ENCODE assay signal across 33 mouse cellular contexts in genomic region chr3:86558976-86559375, GRCm38 (mm10). TPM values are rescaled to one million over a fixed set of nuclear protein-coding genes. Genes with fewer than 3 reads are reported as not detected.
DNase-seq lines count a peak whose midpoint lies in the region; ATAC-seq and TF ChIP-seq lines count a peak whose summit lies in the region.
"Had no signal": no experiment of that assay in that cellular context is flagged by ENCODE, and none has a peak within 500 bp of the region (broad histone marks: within the 10 kb centered on the region; RNA-seq: fewer than 3 reads in every experiment).

No protein-coding gene starts in this region.

- no peak for TF ChIP-seq CTCF in brain, embryonic 14.5 days (IDR thresholded peaks at IDR 0.05; ENCODE audit: borderline replicate concordance, extremely low read depth, insufficient read depth, insufficient read length)

- DNase-seq in midbrain, embryonic 14.5 days, result no peak
- DNase-seq in brain, embryonic 14.5 days (ENCODE audit: low read depth), result peak; percentile 37
- DNase-seq in retina, postnatal 1 day, result peak; percentile 74
- no peak for DNase-seq in heart, postnatal 25 days (ENCODE audit: low spot score)
- no peak for DNase-seq in adrenal gland, postnatal 36 days
- DNase-seq: adrenal gland, postnatal 10 days; cerebellum, adult 11-12 months; cerebellum, adult 8-10 months; cerebellum, postnatal 10 days; cerebellum, postnatal 36 days; embryo, embryonic 11 days; gastrocnemius, postnatal 10 days; gastrocnemius, postnatal 36 days; heart, adult 2 months; heart, postnatal 14 days; kidney, adult 11 months; kidney, adult 8-10 months had no signal

- no peak for ATAC-seq in hindbrain, embryonic 12.5 days (ENCODE audit: low FRiP score)
- no peak for ATAC-seq in hindbrain, embryonic 16.5 days
- no peak for ATAC-seq in midbrain, embryonic 13.5 days
- ATAC-seq in midbrain, embryonic 14.5 days (ENCODE audit: low FRiP score, low TSS enrichment), result no peak
- ATAC-seq: CD4-positive, CD25-positive, alpha-beta regulatory T cell, adult 4 months; forebrain, embryonic 16.5 days; intestine, embryonic 15.5 days; Patski had no signal

- peak overlapping the region; percentile 73; the same call in 1 of the 2 replicates for H3K27ac ChIP-seq in hindbrain, embryonic 12.5 days
- H3K27ac ChIP-seq in hindbrain, embryonic 16.5 days (ENCODE audit: low read depth, low read length), result no peak overlapping the region
- H3K27ac ChIP-seq in midbrain, embryonic 13.5 days, result peak overlapping the region; percentile 51; the same call in 1 of the 2 replicates
- H3K27ac ChIP-seq in midbrain, embryonic 14.5 days (replicated peaks; ENCODE audit: low read depth, low read length), result no peak overlapping the region
- H3K27ac ChIP-seq: embryonic facial prominence, embryonic 10.5 days; embryonic facial prominence, embryonic 13.5 days; forebrain, embryonic 12.5 days; heart, adult 2 months; heart, embryonic 10.5 days; heart, embryonic 13.5 days had no signal

- no peaks in the 10 kb centered on the region for H3K36me3 ChIP-seq in hindbrain, embryonic 12.5 days
- no peaks in the 10 kb centered on the region for H3K36me3 ChIP-seq in hindbrain, embryonic 16.5 days (ENCODE audit: control insufficient read depth, insufficient read depth, low read length)
- no peaks in the 10 kb centered on the region for H3K36me3 ChIP-seq in midbrain, embryonic 13.5 days
- no peaks in the 10 kb centered on the region for H3K36me3 ChIP-seq in midbrain, embryonic 14.5 days (ENCODE audit: control insufficient read depth, insufficient read depth, low read length)
- H3K36me3 ChIP-seq: embryonic facial prominence, embryonic 10.5 days; embryonic facial prominence, embryonic 13.5 days; forebrain, embryonic 12.5 days; heart, embryonic 10.5 days; heart, embryonic 13.5 days; intestine, embryonic 15.5 days had no signal

- no peaks in the 10 kb centered on the region for H3K9me3 ChIP-seq in hindbrain, embryonic 12.5 days (replicated peaks)
- no peaks in the 10 kb centered on the region for H3K9me3 ChIP-seq in hindbrain, embryonic 16.5 days (ENCODE audit: control insufficient read depth, low read length)
- H3K9me3 ChIP-seq in midbrain, embryonic 13.5 days, result no peaks in the 10 kb centered on the region
- no peaks in the 10 kb centered on the region for H3K9me3 ChIP-seq in midbrain, embryonic 14.5 days (ENCODE audit: control insufficient read depth, low read length)
- H3K9me3 ChIP-seq: embryonic facial prominence, embryonic 10.5 days; embryonic facial prominence, embryonic 13.5 days; forebrain, embryonic 12.5 days; heart, embryonic 10.5 days; heart, embryonic 13.5 days; intestine, embryonic 15.5 days had no signal

- WGBS in hindbrain, embryonic 12.5 days, result 32% methylated on average over 1 of the region's 1 CpGs
- WGBS in hindbrain, embryonic 16.5 days, result 16% methylated on average over 1 of the region's 1 CpGs
- 17% methylated on average over 1 of the region's 1 CpGs for WGBS in midbrain, embryonic 13.5 days
- 13% methylated on average over 1 of the region's 1 CpGs for WGBS in midbrain, embryonic 14.5 days

- intact Hi-C loops in heart, postnatal 25 days (cut with DNase I), result no loop called here

- H3K4me2 ChIP-seq in hindbrain, embryonic 12.5 days (replicated peaks), result no peak overlapping the region
- H3K4me2 ChIP-seq in hindbrain, embryonic 16.5 days (ENCODE audit: low read length), result no peak overlapping the region
- no peak overlapping the region for H3K4me2 ChIP-seq in midbrain, embryonic 13.5 days (replicated peaks)
- H3K4me2 ChIP-seq in midbrain, embryonic 14.5 days (ENCODE audit: low read length), result no peak overlapping the region
- H3K4me2 ChIP-seq: embryonic facial prominence, embryonic 13.5 days; forebrain, embryonic 12.5 days; heart, embryonic 13.5 days; intestine, embryonic 15.5 days had no signal

- H3K4me3 ChIP-seq in hindbrain, embryonic 12.5 days, result no peak overlapping the region
- H3K4me3 ChIP-seq in hindbrain, embryonic 16.5 days (ENCODE audit: low read length), result no peak overlapping the region
- H3K4me3 ChIP-seq in midbrain, embryonic 13.5 days (replicated peaks), result no peak overlapping the region
- no peak overlapping the region for H3K4me3 ChIP-seq in midbrain, embryonic 14.5 days (replicated peaks; ENCODE audit: low read depth, low read length)
- H3K4me3 ChIP-seq: embryonic facial prominence, embryonic 10.5 days; embryonic facial prominence, embryonic 13.5 days; erythroblast, embryonic 14.5 days; forebrain, embryonic 12.5 days; heart, adult 2 months; heart, embryonic 10.5 days; heart, embryonic 13.5 days; intestine, embryonic 15.5 days had no signal

- no peak overlapping the region for H3K9ac ChIP-seq in hindbrain, embryonic 12.5 days
- no peak overlapping the region for H3K9ac ChIP-seq in hindbrain, embryonic 16.5 days (ENCODE audit: low read depth, low read length)
- H3K9ac ChIP-seq in midbrain, embryonic 13.5 days (replicated peaks), result no peak overlapping the region
- H3K9ac ChIP-seq in midbrain, embryonic 14.5 days (replicated peaks; ENCODE audit: low read length), result no peak overlapping the region
- H3K9ac ChIP-seq: embryonic facial prominence, embryonic 13.5 days; forebrain, embryonic 12.5 days; heart, embryonic 13.5 days; intestine, embryonic 15.5 days had no signal

- TF ChIP-seq POLR2A in brain, embryonic 14.5 days (IDR thresholded peaks at IDR 0.05; ENCODE audit: borderline replicate concordance, extremely low read depth, insufficient read depth, insufficient read length, poor library complexity, severe bottlenecking), result no peak

- no peaks in the 10 kb centered on the region for H3K27me3 ChIP-seq in hindbrain, embryonic 12.5 days
- no peaks in the 10 kb centered on the region for H3K27me3 ChIP-seq in hindbrain, embryonic 16.5 days (replicated peaks; ENCODE audit: control insufficient read depth, insufficient read depth, low read length)
- peaks cover 31% of the 10 kb centered on the region for H3K27me3 ChIP-seq in midbrain, embryonic 13.5 days
- 0 out of 2 replicates have a peak, but pooled peaks cover 3% of the 10 kb centered on the region for H3K27me3 ChIP-seq in midbrain, embryonic 14.5 days (ENCODE audit: control insufficient read depth, insufficient read depth, low read length)
- H3K27me3 ChIP-seq: embryonic facial prominence, embryonic 13.5 days; heart, embryonic 13.5 days; intestine, embryonic 15.5 days; Patski had no signal

- peaks cover 3% of the 10 kb centered on the region for H3K4me1 ChIP-seq in hindbrain, embryonic 12.5 days
- peaks cover 3% of the 10 kb centered on the region; the same call in 1 of the 2 replicates for H3K4me1 ChIP-seq in hindbrain, embryonic 16.5 days (ENCODE audit: control insufficient read depth, insufficient read depth, low read depth, low read length)
- H3K4me1 ChIP-seq in midbrain, embryonic 13.5 days (replicated peaks), result peaks cover 28% of the 10 kb centered on the region
- H3K4me1 ChIP-seq in midbrain, embryonic 14.5 days (ENCODE audit: control insufficient read depth, insufficient read depth, low read length), result peaks cover 24% of the 10 kb centered on the region

RNA-seq across cellular contexts. Expression of gene Mab21l2, which starts 10.5 kb away (rescaled TPM):
- 222 and 302 TPM in 2 replicates for polyA plus RNA-seq in hindbrain, embryonic 12.5 days (2016; fragmentation: Nextera tagmentation; extraction: Ambion mirVana)
- 190 and 200 TPM in 2 replicates for polyA plus RNA-seq in hindbrain, embryonic 16.5 days (2015; fragmentation: Nextera tagmentation; extraction: Ambion mirVana)
- 89.1 and 122 TPM in 2 replicates for polyA plus RNA-seq in midbrain, embryonic 13.5 days (2015; fragmentation: Nextera tagmentation; extraction: Ambion mirVana)
- 88.5 and 106 TPM in 2 replicates for polyA plus RNA-seq in midbrain, embryonic 14.5 days (2014; fragmentation: Nextera tagmentation; extraction: Ambion mirVana)
- polyA plus RNA-seq in brain, embryonic 14.5 days (2012; rRNA removed), result 46.3 and 126 TPM in 2 replicates
- under 1 TPM in 1 of 2 experiments, not detected in 1; 0.20 TPM for total RNA-seq in heart, postnatal 25 days (2021)
- total RNA-seq in adrenal gland, postnatal 36 days (2021), result 1 to 10 TPM; 6.6 to 7.9 TPM
- total RNA-seq: granulocyte monocyte progenitor cell, adult 5-6 weeks; hematopoietic stem cell, adult 5-6 weeks; MEL had no signal
- polyA plus RNA-seq: erythroblast, embryonic 14.5 days; Patski had no signal

Comparison
In these comparisons a context has a peak if more than half of its experiments do, and no peak if none do; other contexts are left out.
1. H3K27ac ChIP-seq: peak in hindbrain, embryonic 12.5 days (single experiment) and midbrain, embryonic 13.5 days (single experiment); none in hindbrain, embryonic 16.5 days (single experiment) and midbrain, embryonic 14.5 days (single experiment).
2. DNase-seq: peak in brain, embryonic 14.5 days (single experiment) and retina, postnatal 1 day (single experiment); none in midbrain, embryonic 14.5 days (single experiment), heart, postnatal 25 days (single experiment) and adrenal gland, postnatal 36 days (0 of 2).